Mouse (Mus musculus) urinary bladder, adult 2 months (tissue): ENCODE results near the gene Timm13. TPM values are rescaled to one million over a fixed set of nuclear protein-coding genes. Genes with fewer than 3 reads are reported as not detected.
A peak's percentile ranks its signal among the peaks of the same experiment; 100 is the strongest.

Experiments used
- DNase-seq: peaks from one replicate; pipeline ENCODE4 v3.0.0; 2022; ENCODE audit warnings: low spot score
- polyA plus RNA-seq: library from polyadenylated mRNA; depleted of rRNA; stranded (reverse); fragments of >200 nt; gene quantifications from 2 replicates; pipeline ENCODE4 v1.2.3, GENCODE M21; 2012; rRNA removed

The Timm13 gene
- 111 and 113 TPM in 2 replicates for polyA plus RNA-seq

DNA sequence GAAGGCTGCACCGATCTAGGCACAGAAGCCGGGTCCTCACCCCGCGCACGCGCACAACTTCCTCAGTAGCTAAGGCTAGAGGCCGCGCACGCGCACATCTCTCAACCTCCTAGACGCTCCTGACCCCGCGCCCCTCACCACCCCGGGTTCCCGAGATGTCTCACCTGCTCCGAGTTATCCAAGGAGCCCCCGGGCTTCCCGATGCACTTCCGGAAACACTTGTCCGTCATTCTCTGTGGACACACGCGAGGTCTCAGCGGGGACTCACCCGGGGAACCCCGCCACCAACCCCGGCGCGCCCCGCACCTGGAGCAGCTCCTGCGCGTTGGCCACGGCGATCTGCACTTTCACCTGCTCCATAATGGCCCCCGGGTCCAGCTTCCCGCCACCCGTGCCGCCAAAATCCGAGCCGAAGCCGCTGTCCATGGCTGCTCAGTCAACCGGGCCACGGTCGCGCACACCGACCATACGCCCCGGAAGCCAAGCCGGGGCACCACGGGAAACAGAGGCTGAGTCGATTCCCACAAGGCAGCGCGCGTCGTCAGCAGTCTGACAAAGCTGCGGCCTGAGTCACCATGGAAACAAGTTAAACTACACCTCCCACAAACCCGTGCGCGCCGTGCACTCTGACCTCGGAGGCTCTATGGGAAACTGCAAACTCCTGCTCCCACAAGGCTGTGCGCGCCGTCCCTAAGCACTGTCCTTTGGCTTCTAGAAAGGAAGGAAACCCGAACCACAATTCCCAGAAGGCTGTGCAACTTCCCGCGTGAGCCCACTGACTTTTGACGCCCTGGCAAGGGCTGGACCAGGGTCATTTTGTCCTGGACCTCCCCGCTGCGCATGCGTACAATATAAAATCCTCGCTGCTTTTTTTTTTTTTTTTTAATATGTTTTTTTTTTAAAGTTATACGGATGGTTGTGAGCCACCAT is at the start of gene Timm13:
TSS of gene Timm13 (minus strand) at position 652 of the 930 bp plus-strand sequence.
- DNase-seq = peak; percentile 85

DNA sequence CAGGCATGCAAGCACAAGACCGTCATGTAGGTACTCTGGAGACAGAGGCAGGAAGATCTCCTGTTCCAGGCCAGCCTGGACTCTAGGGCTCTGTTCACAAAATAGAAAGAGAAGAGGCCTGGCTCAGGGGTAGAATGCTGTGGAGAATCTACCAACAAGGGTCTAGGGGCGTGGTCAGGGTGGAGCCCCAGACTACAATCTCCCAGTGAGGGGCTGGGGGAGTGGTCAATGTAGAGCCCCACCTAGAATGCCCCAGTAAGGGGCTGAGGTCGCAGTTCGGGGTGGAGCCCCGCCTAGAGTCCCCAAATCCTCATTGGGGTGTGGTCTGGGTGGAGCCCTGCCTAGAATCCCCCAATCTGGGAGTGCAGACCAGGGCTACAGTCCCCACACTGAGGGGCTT is 49.5 kb upstream of the Timm13 start:
- DNase-seq = no peak

DNA sequence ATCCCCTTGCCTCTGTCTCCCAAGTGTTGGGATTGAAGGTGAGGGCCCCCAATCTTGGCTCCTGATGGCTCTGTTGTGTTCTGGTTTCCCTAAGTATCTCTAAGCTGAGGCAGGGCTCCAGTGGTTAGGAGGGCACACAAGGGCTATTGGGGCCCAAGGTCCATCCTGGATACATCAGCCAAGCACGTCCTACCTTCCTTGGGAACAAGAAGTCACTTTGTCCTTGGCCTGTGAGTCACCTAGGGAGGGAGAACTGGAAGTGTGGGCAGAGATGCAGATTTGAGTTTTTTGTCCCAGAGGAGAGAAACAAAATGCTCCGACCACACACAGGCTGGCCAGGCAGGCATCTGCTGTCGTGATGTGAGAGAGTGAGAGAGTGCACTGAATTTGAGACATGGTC is 48.3 kb upstream of the Timm13 start:
- no peak for DNase-seq

DNA sequence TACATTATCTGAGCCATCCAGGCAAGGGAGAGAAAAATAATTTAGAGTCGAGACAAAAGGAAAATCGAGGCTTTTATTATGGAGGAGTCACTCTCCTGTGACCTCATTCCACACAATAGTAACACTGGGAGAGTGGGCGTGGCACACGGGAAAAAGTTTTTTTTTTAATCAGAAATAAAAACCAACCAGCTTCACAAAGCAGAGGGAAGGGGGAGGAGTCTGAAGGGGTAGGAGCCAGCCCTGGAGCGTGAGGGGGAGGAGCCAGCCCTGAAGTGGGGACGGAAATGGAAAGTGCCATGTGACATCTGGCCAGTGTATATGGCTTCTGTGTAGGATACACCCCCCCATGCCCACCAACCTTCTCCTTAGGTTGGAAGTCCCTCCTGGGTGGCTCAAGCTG is 47.8 kb upstream of the Timm13 start:
- no peak for DNase-seq

DNA sequence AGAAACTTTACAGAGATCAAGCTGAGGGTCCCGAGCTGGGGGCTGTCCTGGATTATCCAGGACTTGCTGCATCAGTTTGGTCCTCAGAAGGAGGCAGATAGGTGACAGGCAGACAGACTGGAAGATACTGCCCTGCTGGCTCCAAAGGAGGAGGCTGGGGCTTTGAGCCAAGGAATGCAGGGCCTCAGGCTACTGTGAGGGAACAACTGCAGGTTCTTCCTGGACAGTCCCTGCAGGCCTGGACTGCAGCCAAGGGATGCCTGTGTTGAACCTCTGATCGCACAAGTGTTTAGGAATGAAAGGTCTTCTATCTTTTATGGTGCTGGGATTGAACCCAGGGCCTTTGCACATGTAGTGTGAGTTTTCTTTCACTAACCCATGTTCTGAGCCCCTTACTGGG is 47.0 kb upstream of the Timm13 start:
- no peak for DNase-seq

DNA sequence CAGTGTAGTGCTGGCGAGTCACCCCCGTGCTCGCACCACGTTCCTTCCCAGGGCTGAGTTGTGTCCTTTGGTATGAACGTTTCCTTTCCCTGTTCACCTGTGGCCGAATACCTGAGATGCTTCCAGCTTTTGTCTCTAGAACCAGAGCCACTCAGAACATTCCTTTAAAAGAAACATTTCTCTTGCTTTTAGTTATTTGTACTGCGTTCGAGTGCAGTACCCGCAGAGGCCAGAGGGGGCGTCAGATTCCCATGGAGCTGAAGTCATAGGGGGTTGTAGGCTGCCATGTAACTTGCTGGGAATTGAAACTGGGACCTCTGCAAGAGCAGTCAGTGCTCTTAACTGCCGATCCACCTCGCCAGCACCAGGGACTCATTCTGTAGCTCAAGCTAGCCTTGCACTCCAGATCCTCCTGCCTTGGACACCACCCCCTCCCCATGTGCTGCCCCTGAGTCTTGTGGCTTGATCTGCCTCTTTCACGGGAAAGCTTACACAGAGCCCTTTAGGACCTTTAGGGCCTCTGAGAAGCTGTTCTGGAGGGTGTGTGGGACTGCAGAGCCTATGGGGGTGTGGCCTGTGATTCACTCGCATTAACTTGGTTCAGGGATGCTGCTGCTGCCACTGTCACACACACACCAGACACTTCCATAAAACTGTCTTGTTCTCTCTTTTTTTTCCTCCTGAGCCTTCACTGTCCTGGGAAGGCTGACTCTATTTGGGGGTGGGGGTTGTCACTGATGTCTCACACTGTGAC is 46.1 kb upstream of the Timm13 start:
- DNase-seq = no peak

DNA sequence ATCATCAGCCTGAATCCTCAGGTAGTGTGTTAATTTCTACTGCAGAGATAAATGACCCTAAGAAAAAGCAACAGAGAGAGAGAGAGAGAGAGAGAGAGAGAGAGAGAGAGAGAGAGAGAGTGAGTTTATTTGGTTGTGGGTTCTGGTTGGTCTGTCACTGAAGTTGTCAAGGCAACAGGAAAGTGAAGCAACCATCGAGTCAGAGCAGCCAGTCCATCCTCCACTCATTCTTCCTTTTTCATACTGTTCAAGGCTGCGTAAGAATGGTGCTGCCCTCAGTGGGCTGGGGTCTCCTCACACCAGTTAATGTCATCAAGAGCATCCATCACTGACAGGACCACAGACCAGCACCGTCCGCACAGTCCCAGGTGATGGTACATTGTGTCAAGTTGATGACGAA is 43.5 kb upstream of the Timm13 start:
- DNase-seq = no peak

DNA sequence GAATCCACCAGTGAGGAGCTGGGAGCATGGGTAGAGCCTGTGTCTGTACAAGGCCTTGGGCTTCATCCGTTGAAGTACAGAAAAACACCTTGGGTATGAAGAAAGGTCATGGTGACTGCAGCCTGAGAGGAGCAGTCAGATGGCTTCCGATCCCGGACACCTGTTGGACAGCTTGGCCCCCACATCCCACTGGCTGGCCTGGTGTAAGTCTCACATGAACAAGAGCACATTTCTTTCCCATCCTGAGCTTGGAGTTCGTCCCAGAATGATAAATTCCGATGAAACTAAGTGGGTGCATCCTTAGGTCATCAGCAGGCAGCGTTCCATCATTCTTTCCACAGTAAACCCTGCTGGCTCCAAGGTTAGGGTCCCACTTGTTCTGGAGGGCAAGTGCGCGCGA is 42.9 kb upstream of the Timm13 start:
- no peak for DNase-seq

DNA sequence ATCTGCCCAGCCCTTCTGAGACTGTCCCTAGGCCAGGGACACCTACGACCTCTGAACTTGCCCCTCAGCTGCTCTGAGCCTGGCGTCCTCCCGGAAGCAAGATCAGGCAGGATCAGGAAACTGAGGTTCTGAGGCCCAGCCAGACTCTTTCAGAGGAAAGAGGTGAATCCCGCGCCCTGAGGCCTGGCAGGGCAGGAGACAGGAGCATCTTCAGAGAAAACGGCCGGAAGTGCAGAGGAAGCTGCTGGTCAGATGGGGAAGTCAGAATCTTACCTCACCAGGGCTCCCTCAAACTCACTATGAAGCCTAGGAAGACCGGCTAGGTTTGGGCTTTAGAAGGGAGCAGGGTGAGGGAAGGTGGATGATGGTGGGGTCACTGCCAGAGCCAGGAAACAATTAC is 42.1 kb upstream of the Timm13 start:
- no peak for DNase-seq

DNA sequence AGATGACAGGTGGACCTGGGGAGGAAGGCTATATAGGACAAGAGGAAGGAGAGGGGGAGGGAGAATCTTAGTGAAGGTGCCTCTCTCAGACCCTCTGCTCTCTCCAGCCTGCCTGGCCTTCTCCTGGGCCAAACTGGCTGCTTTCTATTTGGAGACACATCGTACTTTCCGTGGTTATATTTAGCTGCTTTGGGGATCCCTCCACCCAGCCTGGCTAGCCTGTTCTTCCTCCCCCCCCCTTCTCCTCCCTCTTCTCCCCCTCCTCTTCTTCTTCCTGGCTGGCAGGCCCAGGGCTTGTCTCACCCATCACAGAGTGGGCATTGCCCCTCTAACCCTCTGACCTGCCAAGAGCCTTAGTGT is 40.2 kb upstream of the Timm13 start:
- no peak for DNase-seq

DNA sequence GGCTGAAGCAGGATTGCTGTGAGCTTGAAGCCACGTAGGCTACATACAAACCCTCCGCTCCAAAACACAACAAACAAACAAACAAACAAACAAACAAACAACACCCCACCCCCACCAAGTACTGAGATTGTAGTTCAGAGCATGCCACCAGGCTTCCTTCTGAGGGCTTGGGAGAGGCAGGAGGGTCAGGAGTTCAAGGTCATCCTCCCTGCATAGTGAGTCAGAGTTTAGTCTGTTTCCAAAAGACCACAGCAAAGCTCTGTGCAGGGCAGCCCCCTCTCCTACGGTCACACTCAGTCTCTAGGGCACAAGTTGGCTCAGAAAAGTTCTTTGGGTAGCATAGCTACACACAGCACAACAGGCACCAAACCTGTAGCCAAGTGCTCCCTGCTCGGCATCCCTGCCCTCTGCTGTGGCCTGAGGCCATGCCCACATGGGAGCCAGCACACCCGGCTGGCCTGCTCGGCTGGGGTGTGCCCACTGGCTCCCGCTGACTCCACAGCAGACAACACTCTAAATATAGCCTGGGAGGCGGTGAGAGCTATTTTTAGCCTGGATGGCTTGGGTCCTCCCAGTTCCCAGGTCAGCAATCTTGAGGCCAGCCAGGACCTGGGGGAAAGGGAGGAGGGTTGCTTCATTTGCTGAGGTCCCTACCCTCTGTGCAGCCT is 39.7 kb upstream of the Timm13 start:
- peak; percentile 32 for DNase-seq

DNA sequence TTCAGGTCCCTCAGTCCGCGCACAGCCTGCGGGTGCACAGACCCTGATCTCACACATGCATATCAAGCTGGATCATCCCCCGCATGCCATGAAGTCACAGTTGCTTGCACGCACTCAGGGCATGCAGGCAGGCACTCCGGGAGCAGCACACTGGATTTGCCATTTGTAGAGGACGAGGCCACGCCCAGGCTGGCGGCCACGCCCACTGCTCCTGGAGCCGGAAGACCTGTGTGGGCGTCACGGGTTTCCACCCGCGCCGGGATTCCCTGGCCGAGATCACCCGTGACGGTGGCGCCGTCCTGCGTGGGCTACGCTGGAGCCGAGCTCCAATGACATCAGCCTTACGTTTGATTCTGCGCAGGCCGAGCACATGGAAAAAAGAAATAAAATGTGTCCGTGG is 38.9 kb upstream of the Timm13 start:
- peak; percentile 62 for DNase-seq

DNA sequence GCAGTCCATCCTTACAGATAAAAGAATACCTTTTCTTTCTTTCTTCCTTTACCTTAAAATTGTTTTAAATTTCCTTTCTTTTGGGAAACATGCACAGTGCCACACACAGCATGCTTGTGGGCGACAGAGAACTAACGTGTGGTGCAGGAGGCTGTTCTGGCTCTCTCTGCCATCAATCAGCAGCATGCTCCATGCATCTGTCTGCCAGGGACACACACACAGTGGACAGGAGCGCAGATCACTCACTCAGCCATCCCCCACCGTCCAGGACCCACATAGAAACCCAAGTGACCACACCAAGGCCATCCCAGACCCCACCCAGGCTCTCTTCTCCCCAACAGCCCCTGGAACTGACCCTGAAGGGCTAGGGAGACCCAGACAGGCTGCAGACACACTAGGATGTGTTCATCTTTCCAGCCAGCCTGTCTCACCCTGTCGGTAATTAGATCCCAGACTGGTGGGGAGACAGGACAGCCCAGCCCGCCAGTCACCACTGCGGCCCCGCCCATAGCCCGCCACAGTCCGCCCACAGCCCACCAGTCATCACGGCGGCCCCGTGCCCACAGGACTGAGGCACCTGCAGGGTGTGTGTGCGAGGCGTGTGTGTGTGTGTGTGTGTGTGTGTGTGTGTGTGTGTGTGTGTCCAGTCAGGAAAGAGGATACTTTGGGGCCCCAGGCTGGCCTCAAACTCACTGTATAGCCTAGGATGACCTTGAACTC is 38.2 kb upstream of the Timm13 start:
- no peak for DNase-seq

DNA sequence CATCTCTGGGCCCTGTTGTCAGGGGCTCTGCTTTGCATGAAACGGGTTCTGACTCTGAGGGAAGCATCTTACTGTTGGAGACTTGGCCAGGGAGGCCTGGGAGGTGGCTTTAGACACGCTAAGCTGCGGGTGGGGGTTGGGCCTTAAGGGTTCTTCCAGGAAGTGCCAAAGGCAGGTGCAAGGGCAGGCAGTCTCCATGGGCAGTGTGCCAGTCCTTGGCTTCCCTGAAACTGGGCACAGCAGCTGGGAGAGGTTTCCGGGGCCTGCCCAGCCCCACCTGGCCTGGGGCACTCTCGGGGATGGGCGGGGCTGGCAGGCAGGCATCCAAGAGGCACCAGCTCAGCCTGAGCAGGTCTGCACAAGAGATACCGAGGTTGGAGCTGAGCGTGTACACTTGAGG is 36.9 kb upstream of the Timm13 start:
- no peak for DNase-seq

DNA sequence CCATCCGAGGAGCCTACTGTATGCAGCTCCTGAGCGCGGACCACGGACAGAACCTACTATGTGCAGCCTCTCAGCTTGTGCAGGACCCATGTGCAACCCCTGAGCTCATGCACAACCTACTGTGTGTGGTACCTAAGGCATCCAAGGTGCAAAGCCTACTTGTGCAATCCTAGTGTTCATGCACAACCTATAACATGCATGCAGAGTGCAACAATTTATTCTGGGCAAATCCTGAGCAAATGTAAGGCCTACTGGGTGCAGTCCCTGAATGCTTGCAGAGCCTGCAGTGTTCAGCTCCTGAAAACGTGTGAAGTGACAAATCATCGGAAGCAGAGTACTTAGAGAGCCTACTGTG is 36.0 kb upstream of the Timm13 start:
- no peak for DNase-seq

DNA sequence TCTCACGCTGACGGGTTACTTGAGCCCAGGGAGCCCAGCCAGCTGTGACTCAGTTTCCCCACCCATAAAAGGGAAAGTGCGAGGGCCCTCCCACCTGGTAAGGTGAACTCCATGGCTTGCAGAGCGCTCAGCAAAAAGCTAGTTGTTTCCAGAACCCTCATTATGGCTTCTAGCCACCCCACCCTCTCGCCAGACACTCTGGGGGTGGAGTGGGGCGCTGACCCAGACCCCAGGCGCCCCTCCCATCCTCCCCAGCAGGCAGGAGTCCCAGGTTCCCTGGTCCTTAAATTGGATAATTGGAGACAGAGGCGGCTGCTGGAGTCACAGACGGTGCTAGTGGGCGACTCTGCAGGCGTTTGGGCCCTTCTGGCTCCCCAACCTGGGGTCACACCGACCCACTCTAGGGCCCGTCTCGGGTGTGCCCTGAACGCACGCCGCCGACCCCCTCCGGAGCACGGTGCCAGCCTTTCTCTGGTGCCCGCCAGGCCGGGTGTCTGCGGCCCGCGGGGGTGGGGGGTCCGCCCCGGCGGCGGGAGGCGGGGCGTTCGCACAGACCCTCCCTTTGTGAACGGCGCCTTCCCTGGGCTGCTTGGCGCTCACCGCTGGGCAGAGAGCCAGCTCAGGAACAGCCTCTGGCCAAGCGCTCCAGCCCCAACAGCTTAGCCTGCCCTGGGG is 35.5 kb upstream of the Timm13 start:
- no peak for DNase-seq

DNA sequence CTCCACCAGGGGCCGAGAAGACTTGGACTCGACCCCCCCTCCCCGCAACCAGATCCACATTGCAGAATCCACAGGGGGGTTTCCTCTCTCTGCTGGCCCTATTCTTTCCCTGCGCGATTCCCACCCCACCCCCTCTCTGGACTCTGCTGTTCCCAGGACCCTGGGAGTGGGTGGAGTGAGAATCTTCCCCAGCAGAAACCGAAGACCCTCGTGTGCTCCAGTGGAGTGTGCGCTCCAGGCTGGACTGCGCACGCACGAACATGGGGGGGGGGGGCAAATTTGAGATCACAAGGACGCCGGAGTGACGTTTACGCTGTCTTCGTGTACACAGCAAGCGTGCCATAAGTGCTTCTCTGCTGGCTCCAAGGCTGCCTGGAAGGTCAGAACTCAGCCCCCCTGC is 34.9 kb upstream of the Timm13 start:
- no peak for DNase-seq

DNA sequence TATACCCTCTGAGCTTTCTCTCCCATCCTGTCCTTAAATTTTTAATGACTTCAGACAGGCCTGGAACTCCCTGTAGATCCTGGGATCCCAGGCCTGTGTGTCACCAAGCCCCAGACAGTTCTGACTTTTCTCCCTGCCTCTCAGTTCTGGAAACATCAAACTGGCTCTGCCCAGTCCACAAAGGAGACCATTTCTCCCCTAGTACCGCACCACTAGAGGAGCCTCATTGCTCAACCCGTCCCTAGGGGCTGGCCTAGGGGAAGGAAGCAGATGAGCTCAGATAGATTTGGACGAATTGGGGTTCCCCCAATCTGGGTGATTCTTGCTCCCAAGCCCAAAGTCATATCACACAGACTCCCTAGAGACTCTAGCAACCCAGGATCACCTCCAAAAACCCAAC is 34.5 kb upstream of the Timm13 start:
- no peak for DNase-seq

DNA sequence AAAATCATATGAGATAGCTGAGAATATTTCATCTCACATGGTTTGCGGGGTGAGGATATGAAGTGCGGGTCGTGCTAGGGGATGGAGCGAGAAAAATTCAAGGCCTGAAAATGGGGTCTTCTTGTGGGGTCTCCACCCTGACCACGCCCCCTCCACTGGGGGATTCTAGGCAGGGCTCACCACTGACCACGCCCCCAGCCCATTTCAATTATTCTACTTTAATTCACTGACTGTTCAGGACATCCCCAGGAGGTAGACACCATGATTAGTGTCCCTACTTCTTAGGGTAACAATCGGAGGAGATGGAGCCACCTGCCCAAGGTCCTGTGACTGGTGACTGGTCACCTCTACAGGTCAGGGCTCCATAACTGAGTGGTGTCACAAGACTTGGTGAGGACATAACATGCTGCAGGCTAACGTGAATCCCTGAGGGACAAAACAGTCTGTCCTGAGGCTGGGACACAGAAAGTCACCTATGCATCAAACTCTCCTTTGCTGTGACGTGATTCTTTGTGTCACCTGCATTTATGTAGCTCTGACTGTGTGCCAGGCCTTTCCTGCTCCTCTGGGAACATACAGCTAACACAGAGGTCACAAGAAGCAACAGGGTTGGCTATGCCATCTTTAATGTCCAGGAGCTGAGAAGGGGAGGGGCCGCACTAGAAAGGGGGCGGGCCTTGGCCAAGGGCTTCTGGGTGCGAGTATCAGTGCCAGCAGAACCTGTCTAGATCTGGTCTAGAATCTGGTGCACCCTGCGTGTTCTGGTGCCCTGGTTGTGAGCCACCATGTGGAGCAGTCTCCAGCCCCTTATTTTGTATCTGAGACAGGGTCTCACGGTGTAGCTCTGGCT is 33.6 kb upstream of the Timm13 start:
- DNase-seq = no peak

DNA sequence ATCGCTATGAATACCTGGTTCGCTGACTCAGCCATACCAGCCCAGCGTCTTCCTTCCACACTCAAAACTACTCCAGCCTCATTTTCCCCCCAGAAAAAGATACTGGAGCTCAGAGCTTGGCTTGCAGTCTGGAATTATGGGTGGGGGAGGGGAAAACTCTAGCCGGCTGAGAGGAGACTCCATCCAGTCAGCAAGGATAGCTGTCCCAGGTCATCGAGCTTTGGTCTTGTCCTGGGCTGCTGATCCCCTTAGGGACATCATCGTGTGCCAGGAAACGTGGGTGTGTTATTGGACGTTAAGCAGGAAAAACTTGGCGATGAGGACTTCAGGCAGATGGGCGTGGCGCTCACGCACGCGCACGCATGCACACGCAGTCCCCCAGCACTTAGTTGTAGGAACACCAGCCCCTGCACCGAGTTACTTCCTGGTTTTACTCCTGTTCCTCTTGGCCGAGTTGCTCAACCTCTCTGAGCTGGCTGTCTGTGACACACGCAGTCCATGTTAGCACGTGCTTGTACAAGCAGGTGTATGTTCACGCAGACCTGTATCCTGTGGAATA is 32.7 kb upstream of the Timm13 start:
- DNase-seq = no peak
